Mouse (Mus musculus) embryonic stem cell, embryonic (primary cell): ENCODE measurements at regions not wholly inside any gene's neighbourhood (a gene's known extent, or its start where the extent isn't known, plus 50 kb on each side); places are given as distances from the start of the nearest gene placed in this dataset.

Experiments used
- CTCF ChIA-PET, 4 experiments: fragments of 300-600 bp in 2 of 4; fragments of 350-600 bp in 2 of 4; sonication (Branson Sonifier 250); formaldehyde crosslinking; loops; one replicate each; lab custom pipeline; 2022; ENCODE audit warnings: inconsistent platforms in 2 of 4; lab: Charles Lee
- POLR2A ChIA-PET, 4 experiments: fragments of 300-600 bp in 2 of 4; fragments of 350-600 bp in 2 of 4; sonication (Branson Sonifier 250); formaldehyde crosslinking; loops; one replicate each; lab custom pipeline; 2022; ENCODE audit warnings: antibody characterized with exemption in 4 of 4, inconsistent platforms in 1 of 4; lab: Charles Lee

DNA sequence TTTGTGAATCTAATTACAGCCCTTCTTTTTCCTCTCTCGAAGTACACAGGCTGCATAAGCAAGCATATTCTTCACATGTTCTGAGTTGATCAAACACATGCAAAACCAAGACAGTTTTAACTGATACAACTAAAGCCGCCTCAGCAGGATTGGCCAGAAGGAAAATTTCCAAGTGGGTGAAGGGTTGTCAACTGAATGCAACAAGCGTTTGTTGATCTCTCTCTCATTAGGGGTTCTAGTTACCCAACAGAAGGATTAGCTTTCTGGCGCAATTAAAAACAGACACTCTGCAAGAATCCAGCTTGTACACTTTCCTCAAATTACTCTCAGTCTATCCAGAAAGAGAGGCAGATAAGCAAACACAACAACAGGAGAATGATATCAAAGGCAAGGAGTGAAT, 367.5 kb upstream of the Cited2 start:
- ChIA-PET CTCF (no interaction called here), POLR2A (no interaction called here)

DNA sequence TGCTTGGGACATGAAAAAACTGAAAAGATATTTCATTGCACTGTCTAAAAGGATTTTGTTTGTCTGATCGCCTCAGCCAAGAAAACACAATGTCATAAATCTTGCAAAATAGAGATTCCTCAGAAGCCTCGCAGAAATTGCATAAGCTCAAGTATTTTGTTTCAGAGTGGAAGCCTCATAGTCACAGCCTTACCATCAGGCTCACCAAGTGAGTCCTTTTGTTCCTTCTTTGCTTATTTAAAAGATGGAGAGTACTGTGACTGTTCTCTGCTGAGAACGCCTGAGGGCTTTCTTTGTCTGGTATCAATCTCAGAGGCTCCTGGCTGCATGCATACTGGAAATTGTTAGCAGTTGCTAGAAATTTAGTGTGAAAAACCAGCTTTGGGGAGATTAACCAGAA, 367.0 kb upstream of the Cited2 start:
- ChIA-PET CTCF (no interaction called here), POLR2A (no interaction called here)

DNA sequence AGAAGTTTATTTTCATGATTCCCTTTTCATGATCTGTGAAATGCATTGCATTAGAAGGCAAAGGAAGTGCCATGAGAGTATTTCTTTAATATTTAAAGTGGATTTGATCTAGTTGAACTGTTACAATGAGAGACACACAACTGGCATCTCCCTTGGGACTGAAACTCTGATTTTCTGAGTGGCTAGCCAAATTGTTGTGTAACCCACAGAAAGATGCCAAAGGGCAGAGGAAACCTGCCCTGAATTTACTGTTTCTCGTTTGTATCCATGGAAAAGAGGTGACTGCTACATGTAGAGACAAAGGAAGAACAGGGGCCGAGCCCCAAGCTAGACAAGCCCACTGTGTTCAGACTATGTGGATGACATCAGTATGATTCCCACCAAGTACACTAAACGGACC, 360.4 kb upstream of the Cited2 start:
- ChIA-PET CTCF (no interaction called here), POLR2A (no interaction called here)

DNA sequence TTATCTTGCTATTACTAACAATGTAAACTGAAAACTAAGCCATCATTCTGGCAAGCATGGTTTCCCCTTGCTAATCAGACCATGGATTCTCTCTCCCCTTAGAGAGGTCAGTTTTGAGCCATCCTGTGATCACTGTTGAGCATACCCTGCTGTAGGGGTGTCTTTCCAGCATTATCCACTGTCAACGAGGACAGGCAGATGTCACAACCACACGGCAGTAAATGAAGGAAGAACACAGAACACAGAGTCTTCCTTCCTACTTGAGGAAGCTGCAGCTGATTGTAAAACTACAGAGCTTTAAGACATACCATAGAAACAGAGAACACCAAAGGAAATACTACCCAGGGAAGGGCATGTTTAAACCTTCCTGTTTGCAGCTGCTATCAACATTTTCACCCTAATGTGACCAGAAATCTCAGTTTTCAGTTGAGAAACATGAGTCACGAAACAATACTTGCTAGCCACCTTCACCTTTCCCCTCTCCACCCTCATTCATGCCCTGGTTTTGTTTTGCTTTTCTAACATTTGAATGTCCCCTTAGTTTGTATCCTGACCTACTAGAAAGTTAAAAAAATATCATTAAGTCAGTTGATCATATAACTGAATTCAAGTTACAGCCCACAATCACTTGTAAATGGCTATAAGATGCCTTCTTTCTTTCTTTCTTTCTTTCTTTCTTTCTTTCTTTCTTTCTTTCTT, 356.8 kb upstream of the Cited2 start:
- ChIA-PET POLR2A (no interaction called here), CTCF (no interaction called here)

DNA sequence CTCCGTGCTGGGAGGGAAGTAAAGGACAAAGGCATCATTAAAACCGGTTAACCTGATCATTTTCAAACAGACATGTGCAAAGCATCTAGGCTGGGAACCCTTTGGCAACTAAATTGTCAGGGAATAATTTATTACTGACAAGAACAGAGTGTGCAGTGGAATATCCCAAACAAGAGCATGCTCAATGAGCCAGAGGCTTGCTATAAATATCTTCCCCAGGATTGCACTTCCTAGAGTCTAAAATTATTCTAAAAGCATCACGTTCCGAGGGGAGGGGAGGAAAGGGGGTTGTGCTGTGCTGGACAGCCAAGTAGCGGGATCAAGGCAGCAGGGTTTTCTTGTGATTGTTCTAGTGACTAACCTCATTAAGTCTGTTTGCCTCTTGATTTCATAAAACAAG, 356.0 kb upstream of the Cited2 start:
- CTCF ChIA-PET, result no interaction called here
- POLR2A ChIA-PET, result no interaction called here

DNA sequence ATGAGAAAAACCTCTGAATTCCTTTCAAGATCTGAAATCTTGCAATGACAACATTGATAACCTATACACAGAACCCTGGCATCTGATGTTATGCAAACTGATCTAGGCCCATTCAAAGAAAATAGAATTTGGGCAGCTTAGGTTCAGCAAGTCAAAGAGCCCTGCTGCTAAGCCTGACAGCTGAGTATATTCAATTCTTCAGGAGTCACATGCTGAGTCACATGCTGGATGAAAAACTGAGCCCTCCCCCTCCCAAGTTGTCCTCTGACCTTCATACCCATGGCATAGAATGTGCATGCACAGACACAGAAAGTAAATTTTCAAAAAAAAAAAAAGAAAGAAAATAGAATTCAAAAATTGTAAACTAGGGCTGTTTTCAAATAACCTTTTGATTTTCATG, 355.6 kb upstream of the Cited2 start:
- ChIA-PET CTCF (no interaction called here), POLR2A (no interaction called here)

DNA sequence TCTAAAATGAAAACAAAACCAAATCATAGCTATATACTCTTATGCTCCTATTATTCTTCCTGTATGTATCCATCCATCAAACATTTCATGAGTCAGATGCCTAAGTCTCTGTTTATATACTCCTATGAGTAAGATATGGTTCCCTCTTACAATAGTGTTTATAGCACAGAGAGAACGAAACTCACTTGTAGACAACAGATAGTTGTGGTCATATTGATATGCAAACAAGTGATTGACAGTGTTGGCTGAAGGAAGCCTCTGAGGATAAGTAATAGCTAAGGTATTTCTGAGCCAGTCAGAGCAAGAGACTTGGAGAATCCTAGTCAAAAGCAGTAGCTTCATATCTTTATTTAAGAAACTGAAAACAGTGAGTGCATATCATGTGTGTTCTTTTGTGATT, 354.4 kb upstream of the Cited2 start:
- ChIA-PET CTCF (no interaction called here), POLR2A (no interaction called here)

DNA sequence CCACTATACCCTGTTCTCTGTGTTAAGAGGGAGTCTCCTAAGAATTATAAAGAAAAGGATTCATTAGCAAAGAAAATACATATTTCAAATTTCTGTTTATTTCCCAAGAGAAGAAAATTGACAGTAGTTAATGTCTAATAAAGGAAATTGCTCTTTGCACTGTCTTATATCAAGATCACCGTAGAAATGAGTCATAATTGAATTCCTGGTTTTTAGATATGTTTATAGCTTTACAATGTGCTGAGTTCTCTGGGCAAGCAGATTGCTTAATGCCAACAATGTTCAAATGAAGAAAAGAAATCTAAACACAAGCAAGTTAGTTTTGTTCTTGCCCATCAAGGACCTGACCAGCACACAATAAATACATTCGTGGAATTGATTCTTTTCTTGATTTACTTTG, 350.1 kb upstream of the Cited2 start:
- CTCF ChIA-PET, result no interaction called here
- POLR2A ChIA-PET, result interaction anchor here in 1 of 4 experiments (0.7 kb wide), 1 partner anchor 81 kb away, joined by 3 read pairs; no protein-coding TSS in a partner anchor

DNA sequence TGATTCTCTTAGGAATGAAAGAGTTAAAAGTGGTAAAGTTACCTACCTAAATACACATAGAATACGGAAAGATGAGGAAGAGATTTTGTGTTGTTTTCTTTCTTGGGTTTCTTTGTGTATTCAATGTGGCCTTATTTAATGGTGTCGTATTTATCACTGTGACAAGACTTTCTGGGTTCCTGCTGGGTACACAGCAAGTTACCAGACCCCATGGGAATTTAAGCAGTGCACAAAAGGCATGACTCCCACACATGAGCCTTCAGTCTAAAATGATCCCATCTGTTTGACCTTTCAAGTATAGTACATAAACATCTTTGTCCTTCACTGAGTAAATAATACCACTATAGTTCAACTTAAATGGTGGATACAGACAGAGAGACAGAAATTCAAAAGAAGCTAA, 349.0 kb upstream of the Cited2 start:
- POLR2A ChIA-PET, result no interaction called here
- CTCF ChIA-PET, result no interaction called here

DNA sequence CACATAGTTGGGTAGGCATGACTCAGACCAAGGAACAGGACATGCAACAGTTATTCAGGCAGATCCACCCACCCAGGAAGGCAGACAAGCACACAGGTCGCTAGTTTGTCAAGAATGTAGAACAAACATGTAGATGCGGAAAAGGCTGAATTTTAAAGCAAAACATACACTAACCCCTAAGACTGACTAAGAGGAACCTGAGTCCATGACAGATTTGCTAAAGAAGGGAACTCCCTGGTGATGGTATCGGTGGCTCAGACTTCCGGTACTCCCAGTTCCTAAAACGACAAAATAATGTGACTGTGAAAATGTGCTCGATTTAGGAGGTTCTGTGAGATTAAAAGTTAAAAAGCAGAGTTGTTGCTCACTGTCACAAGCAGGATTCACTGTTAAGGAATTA, 340.0 kb upstream of the Cited2 start:
- ChIA-PET POLR2A (interaction anchor here in 1 of 4 experiments (0.7 kb wide), 1 partner anchor 412 kb away, joined by 3 read pairs; no protein-coding TSS in a partner anchor), CTCF (interaction anchor here in 1 of 4 experiments (0.7 kb wide), 1 partner anchor 101 kb away, joined by 3 read pairs; no protein-coding TSS in a partner anchor)

DNA sequence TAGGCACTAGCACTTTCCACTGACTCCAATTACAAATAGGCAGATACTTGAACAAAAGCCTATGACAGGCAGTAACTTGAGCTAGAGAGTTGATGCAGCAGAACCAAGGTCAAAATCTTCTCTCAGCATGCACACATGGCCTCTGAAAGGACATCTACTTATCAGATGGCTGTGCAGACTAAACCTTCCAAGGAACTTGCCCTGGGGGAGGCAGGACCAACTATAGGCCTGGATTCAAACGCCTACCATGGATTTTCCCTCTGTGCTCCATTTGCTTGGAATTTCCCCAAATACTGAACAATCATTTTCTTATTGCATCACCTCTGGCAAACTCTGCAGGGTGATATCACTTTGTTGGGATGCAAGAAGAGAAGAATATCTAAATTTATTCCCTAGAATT, 337.8 kb upstream of the Cited2 start:
- ChIA-PET POLR2A (interaction anchor here in 1 of 4 experiments (0.9 kb wide), 1 partner anchor 338 kb away, joined by 3 read pairs; the partner anchor contains the start of gene Cited2), CTCF (interaction anchor here in 1 of 4 experiments (0.7 kb wide), 1 partner anchor 1451 kb away, joined by 4 read pairs; no protein-coding TSS in a partner anchor)

DNA sequence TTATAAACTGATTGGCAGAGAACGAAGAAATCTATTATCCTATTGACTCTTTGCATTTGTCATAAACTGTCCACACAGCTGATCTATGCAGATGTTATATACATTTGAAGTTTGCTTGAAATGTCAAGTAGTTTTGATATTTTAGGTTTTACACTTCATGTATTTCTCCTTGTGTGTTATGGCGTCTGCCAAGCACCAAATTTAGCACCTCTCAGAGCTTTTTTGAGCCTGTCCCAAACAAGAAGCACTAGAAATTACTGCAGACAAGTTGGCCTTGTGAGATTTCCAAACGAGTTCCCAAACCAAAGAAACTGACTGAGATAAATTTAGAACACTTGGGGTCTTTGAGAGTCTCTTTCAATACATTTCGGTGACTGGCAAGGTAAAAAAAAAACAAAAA, 335.7 kb upstream of the Cited2 start:
- CTCF ChIA-PET, result no interaction called here
- POLR2A ChIA-PET, result no interaction called here

DNA sequence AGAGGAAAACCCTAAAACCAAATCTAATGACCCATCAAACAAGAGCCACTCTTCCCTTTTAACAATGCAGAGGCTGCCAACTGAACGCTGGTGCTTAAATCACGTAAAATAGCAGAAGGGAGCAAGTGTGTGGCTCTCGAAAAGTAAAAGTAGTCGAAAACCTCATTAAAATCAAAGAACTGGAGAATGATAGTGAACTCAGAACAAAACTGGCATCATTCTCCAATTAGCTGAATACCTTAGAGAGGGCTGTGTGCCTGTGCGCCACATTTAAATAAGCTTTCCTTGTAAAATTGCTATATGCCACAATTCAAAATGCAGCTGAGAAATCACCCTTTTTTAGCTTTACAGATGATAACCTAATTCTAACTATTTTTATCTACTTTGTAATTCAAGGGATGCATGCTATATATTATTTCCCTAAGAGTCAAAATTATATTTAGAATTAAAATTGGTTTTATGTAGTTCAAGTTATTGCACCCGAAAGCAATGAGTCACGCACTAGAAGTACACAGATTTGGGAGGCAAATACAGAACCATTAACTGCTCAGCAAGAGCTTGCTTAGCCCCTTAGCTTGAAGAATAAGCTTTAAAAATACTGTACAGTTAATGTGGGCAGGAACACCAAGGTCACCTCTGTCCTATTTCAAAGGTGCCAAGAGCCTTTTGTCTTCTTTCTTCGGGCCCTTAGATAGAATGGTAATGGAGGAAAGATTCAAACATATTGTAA, 327.4 kb upstream of the Cited2 start:
- ChIA-PET POLR2A (interaction anchor here in 1 of 4 experiments (2.1 kb wide), 1 partner anchor 328 kb away, joined by 6 read pairs; the partner anchor contains the start of gene Cited2), CTCF (no interaction called here)

DNA sequence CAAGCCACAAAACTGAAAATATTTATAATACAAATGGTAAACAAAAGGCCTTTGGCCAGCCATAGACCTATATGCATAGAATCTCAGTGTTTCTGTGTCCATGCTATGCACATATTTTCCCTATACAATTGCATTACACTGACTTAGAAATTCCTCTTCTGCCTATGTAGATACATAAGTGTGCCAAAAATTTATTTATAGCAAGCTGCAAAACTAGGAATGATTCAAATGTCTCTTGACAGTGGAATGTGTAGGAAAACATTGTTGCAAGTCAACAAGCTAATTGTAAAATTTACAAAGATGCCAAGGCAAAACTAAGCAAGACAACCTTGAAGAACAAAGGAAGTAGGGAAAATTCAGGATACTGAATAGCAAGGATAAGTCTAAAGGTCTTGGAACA, 319.1 kb upstream of the Cited2 start:
- ChIA-PET POLR2A (no interaction called here), CTCF (no interaction called here)

DNA sequence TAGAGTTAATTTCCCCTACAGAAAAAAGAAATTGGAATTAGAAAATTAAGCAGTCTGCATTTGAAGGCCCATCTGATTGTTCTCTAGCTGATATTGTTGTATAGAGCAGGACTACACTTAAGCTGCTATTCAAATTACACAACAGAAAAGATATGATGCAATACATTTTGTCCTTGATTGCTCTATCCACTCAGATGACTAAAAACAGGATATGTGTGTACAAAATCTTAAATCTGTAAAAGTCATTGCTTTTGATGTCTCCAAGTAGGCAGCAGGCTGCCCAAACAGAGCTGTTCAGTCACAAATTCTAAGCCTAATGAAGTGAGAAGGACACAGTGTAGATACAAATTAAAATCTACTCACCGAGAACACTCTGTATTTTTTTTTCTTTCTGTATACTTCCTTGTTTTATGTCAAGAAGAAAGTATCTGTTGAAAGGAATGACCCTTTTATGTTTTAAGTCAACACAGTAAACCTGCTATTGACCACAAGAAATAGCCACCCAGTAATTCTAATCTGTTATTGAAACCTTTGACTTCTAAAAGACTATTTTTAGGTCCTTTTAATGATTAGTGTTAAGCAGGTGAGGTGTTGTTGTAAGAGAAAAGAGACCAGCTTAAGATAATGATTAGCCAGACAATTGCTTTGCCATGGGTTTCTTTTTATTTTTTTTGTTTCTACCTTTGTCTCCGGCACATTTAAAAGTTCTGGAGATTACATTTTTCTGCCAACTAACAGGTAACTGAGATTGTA, 315.0 kb upstream of the Cited2 start:
- ChIA-PET POLR2A (interaction anchor here in 1 of 4 experiments (1.0 kb wide), 1 partner anchor 7 kb away, joined by 3 read pairs; no protein-coding TSS in a partner anchor), CTCF (no interaction called here)

DNA sequence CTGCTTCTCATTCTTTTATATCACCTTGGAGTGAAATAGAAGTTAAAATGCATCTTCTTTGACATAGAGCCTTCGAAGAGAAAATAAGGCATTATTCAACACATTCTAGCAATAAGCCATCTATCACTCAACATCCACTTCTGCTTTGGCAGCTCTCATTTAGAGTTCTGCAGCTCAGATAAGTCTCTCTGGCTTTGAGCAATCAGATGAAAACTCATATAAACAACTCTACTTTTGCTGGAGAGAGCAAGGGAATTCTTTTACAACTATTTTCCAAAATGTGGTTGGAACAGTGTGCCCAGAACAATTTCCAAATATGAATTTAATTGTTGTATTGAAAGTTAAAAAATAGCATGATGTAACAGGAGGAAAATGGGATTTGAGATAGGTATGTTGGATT, 314.2 kb upstream of the Cited2 start:
- POLR2A ChIA-PET, result interaction anchor here in 1 of 4 experiments (1.0 kb wide), 1 partner anchor 8 kb away, joined by 3 read pairs; no protein-coding TSS in a partner anchor
- CTCF ChIA-PET, result no interaction called here

DNA sequence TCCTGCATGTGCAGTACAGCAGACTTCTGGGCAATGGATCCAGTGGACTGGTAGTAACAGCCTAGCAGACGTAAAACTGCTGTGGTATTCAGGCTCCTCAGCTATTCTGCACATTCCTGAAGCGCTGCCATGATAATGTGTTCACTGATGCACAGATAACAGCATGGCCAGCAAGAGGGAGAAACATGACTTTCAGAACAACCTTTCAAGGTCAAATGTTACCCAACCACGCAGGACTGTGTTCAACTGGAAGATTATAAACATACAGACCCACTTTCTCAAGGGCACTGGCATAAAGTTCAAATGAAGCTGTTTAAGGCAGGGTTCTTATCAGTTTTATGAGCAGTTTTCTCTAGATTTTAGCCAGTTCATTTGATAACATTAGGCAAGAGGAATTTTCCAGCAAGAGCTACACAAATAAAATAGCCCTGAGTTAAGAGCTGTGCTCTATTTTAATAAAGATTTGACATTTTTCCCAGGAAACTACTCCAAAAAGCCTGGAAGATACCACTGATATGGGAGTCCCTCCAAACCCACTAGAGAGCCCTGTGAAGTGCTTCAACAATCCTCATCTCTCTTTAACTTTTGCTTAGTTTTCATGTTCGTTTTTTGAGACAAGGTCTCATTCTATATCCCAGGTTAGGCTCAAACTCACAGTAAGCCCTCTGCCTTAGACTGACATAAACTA, 311.6 kb upstream of the Cited2 start:
- CTCF ChIA-PET, result no interaction called here
- POLR2A ChIA-PET, result no interaction called here

DNA sequence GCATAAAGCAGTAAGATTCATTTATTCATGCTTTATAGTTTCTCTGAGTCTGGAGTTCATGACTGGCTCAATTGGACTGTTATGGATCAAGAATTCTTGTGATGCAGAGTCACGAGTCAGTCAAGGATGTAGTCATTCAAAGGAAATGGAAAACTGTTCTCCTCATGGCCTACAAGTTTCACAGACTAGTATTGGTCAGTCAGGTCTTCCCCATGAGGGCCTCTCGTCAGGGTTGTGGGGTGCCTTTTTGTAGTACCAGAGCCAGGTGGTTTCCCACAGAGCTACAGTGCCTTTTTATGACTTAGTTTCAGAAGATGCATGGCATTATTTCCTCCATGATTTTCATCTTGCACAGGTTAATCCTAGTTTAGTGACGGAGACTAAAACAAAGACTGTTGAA, 307.9 kb upstream of the Cited2 start:
- ChIA-PET CTCF (no interaction called here), POLR2A (interaction anchor here in 1 of 4 experiments (0.7 to 1.7 kb wide), 2 partner anchors 18 to 610 kb away, joined by 3 to 6 read pairs; no protein-coding TSS in a partner anchor)

DNA sequence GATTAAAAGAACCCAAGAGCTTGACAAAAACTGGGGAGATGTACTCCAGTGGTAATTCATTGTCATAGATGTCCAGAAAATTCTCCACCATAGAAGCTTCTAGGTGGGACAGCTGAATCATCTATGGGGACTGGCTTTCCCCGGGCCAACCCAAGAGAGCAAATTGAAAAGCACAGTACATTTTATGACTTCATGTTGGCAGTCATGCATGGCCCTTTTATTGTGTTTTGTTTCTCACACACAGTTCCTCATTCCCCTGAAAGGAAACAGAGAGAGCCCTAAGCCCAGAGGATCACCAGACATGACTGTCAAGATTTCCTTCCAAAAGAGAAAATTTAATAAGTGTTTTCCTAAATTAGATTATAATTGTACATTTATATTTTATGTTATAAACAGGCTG, 306.9 kb upstream of the Cited2 start:
- ChIA-PET CTCF (no interaction called here), POLR2A (no interaction called here)
